7 mouse cellular contexts compared by ENCODE assay signal in genomic region chr4:148293319-148293718, GRCm38 (mm10). TPM values are rescaled to one million over a fixed set of nuclear protein-coding genes. Genes with fewer than 3 reads are reported as not detected.
DNase-seq lines count a peak whose midpoint lies in the region; ATAC-seq lines count a peak whose summit lies in the region.

No protein-coding gene starts in this region.

- no peaks in the 10 kb centered on the region for H3K4me1 ChIP-seq in liver, embryonic 12.5 days

- no peaks in the 10 kb centered on the region for H3K36me3 ChIP-seq in liver, embryonic 12.5 days

- H3K9me3 ChIP-seq in liver, embryonic 12.5 days (replicated peaks), result no peaks in the 10 kb centered on the region

- no peak for ATAC-seq in liver, embryonic 12.5 days
- ATAC-seq in megakaryocyte, adult 5-6 weeks (ENCODE audit: poor library complexity, severe bottlenecking), result no peak

- peaks cover 17% of the 10 kb centered on the region for H3K27me3 ChIP-seq in liver, embryonic 12.5 days (replicated peaks)

- no peak overlapping the region for H3K4me3 ChIP-seq in liver, embryonic 12.5 days

- no peak overlapping the region for H3K4me2 ChIP-seq in liver, embryonic 12.5 days

- 17% methylated on average over 5 of the region's 5 CpGs for WGBS in liver, embryonic 12.5 days (ENCODE audit: insufficient replicate concordance)

- no peak overlapping the region for H3K27ac ChIP-seq in liver, embryonic 12.5 days

- peak; percentile 56 for DNase-seq in liver
- peak; percentile 56 for DNase-seq in R1 (ENCODE audit: low read depth, low spot score)
- peak; percentile 61 for DNase-seq in embryo, embryonic 11.5 days (ENCODE audit: low read depth, low spot score)
- DNase-seq in lung, postnatal 14 days, result peak; percentile 35
- DNase-seq in urinary bladder, adult 2 months (ENCODE audit: low spot score), result no peak

- no peak overlapping the region for H3K9ac ChIP-seq in liver, embryonic 12.5 days

RNA-seq across cellular contexts. Expression of gene Disp3, which starts 5.6 kb away (rescaled TPM):
- polyA plus RNA-seq in liver, embryonic 12.5 days (2016; fragmentation: Nextera tagmentation; extraction: Ambion mirVana), result 0.07 and 0.11 TPM in 2 replicates
- not detected in 2 replicates for total RNA-seq in megakaryocyte, adult 5-6 weeks (2015)
- not detected in 2 replicates for total RNA-seq in megakaryocyte, adult 5-6 weeks (2017)
- polyA plus RNA-seq in urinary bladder, adult 2 months (2012; rRNA removed), result 0.01 and 0.06 TPM in 2 replicates
